Mouse (Mus musculus) spleen, postnatal 4 days (tissue): ENCODE measurements around the gene Mrpl43.
"Not testable (repeated sequence)": the region's sequence is repeated elsewhere in the genome, so short reads cannot be mapped to it uniquely, and the experiment has no call there.

Source experiments
- DNase-seq, 2 experiments: peaks; one replicate each; pipeline ENCODE4 v3.0.0; 2022; ENCODE audit warnings: low spot score in 2 of 2

Gene Mrpl43

GRCm38 (mm10) chr19:45005957-45006712 is at the start of gene Mrpl43:
Gene Mrpl43 (minus strand): TSS chr19:45006442.
- peak; percentile 96 to 99 for DNase-seq

- DNase-seq, result no peak
Measured at GRCm38 (mm10) chr19:45054892-45055690, 48.8 kb upstream of the Mrpl43 start.

- no peak for DNase-seq
Measured at GRCm38 (mm10) chr19:45053451-45053850, 47.2 kb upstream of the Mrpl43 start.

- DNase-seq, result no peak
Measured at GRCm38 (mm10) chr19:45049523-45049922, 43.3 kb upstream of the Mrpl43 start.

- DNase-seq, result no peak
Measured at GRCm38 (mm10) chr19:45048644-45049365, 42.6 kb upstream of the Mrpl43 start.

GRCm38 (mm10) chr19:45047935-45048643 is 41.8 kb upstream of the Mrpl43 start:
- DNase-seq, result peak in 1 of 2 experiments; percentile 53

GRCm38 (mm10) chr19:45047417-45047934 is 41.2 kb upstream of the Mrpl43 start, which contains the start of gene Sfxn3:
Gene Sfxn3 (plus strand): TSS chr19:45047503.
- DNase-seq, result peak; percentile 84 to 91

GRCm38 (mm10) chr19:45046523-45047321 is 40.5 kb upstream of the Mrpl43 start:
- DNase-seq, result peak; percentile 72 to 82

- no peak for DNase-seq
Measured at GRCm38 (mm10) chr19:45045651-45046050, 39.4 kb upstream of the Mrpl43 start, which contains the start of gene Pdzd7. Gene Pdzd7 (minus strand): TSS chr19:45045717.

GRCm38 (mm10) chr19:45045236-45045635 is 39.0 kb upstream of the Mrpl43 start:
- DNase-seq, result no peak

- DNase-seq, result no peak
Measured at GRCm38 (mm10) chr19:45044389-45044927, 38.2 kb upstream of the Mrpl43 start.

GRCm38 (mm10) chr19:45040214-45040613 is 34.0 kb upstream of the Mrpl43 start:
- DNase-seq, result no peak

- DNase-seq, result not testable (repeated sequence)
Measured at GRCm38 (mm10) chr19:45038198-45038597, 32.0 kb upstream of the Mrpl43 start.

- DNase-seq, result peak; percentile 66 to 87
Measured at GRCm38 (mm10) chr19:45036867-45037266, 30.6 kb upstream of the Mrpl43 start.

- no peak for DNase-seq
Measured at GRCm38 (mm10) chr19:45032570-45033332, 26.5 kb upstream of the Mrpl43 start.

- DNase-seq, result peak; percentile 67 to 87
Measured at GRCm38 (mm10) chr19:45031780-45032179, 25.5 kb upstream of the Mrpl43 start.

- peak; percentile 67 to 88 for DNase-seq
Measured at GRCm38 (mm10) chr19:45030746-45031693, 24.8 kb upstream of the Mrpl43 start.

- DNase-seq, result peak; percentile 63 to 87
Measured at GRCm38 (mm10) chr19:45030111-45030510, 23.9 kb upstream of the Mrpl43 start.
